Mouse (Mus musculus): ENCODE measurements around the gene BC049715.
"Not testable (repeated sequence)": the region's sequence is repeated elsewhere in the genome, so short reads cannot be mapped to it uniquely, and the experiment has no call there.

BC049715 gene

DNA sequence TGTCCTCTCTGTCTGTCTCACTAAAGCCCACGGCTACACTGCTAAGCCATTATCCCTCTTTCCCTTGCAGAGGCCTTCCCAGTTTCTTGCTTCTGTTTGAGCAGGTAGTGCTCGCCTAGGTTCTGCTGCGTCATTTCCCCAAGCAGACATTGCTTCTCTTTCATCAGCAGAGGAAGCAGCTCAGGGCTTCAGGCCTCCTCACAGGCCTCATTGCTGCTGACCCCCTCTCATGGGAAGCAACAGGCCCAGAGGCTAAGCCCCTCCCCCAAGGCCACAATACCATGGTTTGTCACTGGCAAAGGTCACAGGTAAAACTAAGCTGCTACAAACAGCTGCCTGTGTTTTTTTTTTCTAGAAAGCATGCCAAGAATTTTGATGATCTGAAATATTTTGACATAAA lies 25.3 kb downstream of the BC049715 start:
- DNase-seq = no peak

DNA sequence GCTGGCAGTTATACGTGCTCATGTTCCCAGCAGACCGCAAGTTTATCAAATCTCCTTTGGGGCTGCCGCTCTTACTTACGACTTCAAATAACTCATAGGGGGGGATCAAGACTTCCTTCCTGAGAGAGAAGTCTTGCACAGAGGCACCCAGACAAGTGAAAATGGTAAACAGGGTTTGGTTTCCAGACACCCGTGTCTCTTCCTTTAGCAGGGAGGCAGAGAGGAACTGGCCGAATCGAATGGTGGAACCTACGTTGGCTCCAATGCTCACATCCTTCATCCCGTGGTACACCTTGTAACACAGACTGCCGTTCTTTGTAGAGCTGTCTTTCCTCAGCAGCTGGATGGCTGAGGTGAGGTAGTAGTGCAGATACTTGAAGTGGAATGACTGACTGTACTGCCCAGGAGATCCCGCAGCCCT lies 26.9 kb downstream of the BC049715 start:
- no peak for DNase-seq

DNA sequence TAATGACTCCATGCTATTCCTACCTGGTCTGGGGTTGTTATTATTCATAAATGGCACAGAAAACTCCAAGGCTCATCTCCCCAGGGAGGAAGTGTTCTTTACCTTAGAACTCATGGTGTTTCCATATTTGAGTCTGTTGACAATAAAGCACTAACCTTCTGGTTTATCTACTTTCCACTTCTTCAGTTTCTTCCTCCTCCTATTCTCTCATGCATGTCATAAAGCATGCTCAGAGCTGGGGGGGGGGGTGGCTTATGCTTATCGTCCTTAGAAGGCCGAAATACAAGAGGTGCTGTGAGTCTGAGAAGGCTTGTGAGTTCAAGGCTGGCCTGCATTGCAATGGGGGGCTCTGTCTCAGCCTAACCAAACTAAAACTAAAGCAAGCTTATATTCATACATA lies 27.8 kb downstream of the BC049715 start:
- no peak for DNase-seq

- no peak for DNase-seq
Observed at GRCm38 (mm10) chr6:136856071-136856636, 28.7 kb downstream of the BC049715 start.

DNA sequence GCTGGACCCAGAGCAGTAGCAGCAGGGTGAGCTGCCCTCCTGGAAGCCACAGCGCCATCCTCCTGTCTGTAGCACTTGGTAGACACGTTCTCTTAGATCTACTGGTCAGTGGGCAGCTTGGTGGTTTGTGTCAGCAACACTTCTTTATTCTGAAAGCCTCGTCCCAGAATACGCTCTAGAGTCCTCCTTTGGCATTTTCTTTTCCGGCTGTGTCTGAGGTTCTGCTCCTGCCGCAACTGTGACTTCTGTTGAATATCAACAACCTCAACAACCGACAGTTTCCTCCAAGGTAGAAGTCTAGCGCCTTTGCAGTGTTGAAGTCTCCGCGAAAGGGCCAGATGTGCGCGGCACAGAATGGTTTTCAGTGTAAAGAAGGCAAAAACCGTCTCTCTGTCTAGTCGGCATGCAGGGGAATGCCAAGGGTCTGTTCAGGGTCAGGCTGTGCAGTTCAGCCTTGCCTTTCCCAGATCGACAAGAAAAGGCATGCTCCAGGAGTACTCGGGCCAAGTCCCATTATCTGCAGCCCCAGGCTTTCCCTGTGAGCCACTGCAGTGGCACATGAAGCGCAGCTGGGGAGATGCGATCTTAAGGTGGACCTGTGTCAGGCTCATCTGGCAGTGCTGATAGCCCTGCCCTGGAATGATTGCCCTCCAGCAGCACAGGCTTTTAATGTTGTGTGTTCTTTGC lies 29.9 kb downstream of the BC049715 start, which contains the start of gene Art4:
Art4 (minus strand) TSS at position 548 of the 687 bp plus-strand sequence.
- no peak for DNase-seq

DNA sequence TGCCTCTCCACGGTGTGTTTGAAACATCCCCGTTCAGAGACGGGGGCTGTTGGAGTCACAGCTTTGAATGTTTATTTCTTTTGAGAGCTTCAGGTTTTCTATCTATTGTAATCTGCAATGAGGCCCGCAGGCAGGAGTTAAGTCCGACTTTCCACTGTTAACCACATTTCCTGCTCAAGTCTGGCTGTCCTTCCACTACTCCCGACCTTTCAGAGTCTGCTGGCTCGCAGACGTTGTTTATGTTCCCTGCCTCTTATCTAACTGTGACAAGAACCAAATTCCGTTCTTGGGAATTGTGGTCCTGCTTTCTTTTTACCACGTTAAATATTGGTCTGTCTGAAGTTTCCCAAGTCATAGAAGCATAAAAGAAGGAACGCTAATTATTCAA lies 30.4 kb downstream of the BC049715 start:
- DNase-seq = no peak

DNA sequence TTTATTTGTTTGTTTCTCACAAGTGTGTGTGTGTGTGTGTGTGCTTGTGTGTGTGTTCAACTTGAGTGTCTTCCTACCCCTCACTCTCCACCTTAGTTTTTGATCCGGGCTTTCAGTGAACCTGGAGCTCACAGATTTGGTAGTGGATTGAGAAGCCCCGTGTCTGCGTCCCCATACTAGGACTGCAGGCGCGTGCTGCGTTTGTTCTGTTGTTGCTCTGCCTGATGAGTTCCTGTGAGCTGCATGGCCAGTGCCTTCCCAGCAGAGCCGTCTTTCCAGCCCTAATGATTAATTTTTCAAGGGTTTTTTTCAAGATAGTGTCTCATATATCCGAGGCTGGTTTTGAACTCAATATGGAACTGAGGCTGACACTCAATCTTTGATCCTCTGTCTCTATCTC lies 31.0 kb downstream of the BC049715 start:
- DNase-seq = no peak

GRCm38 (mm10) chr6:136861020-136861419 lies 33.6 kb downstream of the BC049715 start:
- peak; percentile 44 to 76 for DNase-seq

DNA sequence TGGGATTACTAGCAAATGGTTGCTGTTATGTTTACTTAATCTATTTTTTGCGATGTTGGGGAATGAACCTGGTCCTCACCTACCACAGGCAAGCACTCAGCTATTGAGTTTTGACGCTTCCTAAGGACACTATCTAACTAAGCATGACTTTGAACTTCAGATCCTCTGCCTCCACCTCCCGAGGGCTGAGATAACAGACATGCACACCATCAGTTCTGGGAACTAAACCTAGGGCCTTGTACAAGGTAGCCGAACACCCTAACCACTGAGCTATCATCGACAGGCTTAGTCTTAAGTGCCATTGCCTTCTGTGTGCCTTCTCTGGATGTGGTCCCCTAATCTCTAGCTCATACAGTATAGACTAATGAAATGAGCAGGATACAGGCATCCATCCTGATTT lies 37.9 kb downstream of the BC049715 start:
- no peak for DNase-seq

DNA sequence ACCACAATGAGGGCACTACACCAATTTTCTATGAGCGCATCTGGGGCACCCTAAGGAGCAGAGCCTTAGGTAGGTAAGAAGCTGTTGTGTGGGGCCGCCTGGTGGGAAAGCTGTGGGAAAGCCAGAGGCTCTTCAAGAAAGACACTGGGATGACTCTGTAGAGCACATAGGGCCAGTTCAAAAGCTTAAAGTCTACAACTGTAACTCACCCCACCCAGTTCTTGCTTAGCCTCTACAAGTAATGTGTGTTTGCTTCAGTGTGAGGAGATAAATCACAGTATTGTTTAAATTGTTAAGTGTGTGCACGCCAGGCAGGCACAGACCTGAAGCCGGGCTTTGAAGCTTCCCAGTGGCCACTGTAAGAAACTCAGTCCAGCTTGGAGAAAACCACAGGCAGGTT lies 38.7 kb downstream of the BC049715 start:
- DNase-seq = no peak

- no peak for DNase-seq
Observed at GRCm38 (mm10) chr6:136868921-136869320, 41.5 kb downstream of the BC049715 start.

GRCm38 (mm10) chr6:136874599-136874998 lies 47.2 kb downstream of the BC049715 start:
- peak; percentile 43 to 44 for DNase-seq

DNA sequence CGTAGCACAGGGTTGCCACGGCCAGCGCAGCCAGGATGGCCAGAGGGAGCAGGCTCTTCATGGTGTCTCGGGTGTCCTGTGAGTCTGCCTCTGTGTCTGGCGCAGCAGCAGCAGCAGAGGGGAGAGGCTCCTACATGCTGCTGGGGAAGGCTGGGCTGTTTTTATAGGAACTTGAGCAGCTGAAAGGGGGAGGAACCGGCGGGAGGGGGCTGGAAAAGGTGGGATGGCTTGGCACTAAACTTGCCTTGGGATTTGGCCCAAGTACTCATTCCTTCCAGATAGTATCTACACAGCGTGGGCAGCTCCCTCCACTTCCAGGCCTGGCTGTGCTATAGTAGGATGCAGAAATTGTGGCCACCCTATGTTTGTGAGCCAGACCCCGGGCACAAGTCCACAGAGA lies 48.2 kb downstream of the BC049715 start, which contains the start of gene Mgp:
Mgp (minus strand) TSS at position 154 of the 400 bp plus-strand sequence.
- DNase-seq = peak; percentile 22 to 35

DNA sequence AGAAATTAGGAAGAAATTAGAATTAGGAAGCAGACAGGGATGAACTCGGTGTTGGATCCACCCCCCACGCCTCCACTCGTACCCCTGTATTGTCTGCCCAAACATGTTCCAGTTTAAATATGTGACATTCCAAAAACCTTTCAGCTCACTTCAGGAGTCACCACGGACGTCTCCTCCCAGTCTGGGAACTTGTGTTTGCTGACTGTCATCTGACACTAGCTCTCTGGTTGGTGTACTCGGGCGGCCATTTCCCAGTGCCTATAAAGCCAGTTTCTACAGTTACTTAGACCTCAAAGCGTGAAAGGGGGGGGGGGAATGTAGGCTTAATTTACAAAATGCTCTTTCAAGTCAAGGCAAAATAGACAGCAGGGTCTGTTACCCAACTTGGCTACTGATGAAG lies 54.3 kb downstream of the BC049715 start:
- no peak for DNase-seq

GRCm38 (mm10) chr6:136883431-136883915 lies 56.0 kb downstream of the BC049715 start:
- peak in 1 of 2 experiments; percentile 9 for DNase-seq

GRCm38 (mm10) chr6:136883961-136884360 lies 56.5 kb downstream of the BC049715 start:
- no peak for DNase-seq

GRCm38 (mm10) chr6:136884766-136885165 lies 57.3 kb downstream of the BC049715 start:
- DNase-seq = not testable (repeated sequence)

DNA sequence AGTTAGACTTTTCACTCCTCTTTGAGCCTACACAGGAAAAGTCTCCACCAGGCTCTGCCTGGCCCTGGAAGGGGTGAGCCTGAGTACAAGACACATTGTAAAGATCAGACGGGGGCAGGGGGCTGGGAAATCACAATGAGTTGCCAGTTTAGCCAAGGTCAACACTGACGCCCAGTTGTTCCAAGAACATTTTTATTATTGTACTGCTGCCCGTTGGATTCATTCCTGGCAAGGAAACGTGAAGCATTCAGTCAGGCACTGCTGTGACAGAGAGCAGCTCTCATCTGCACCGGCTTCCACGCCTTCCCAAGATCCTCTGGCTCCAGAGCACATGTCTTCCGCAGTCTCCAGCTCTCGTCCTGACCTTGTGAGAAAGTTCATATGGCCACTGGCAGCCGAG lies 60.4 kb downstream of the BC049715 start:
- peak in 1 of 2 experiments; percentile 8 for DNase-seq

GRCm38 (mm10) chr6:136889067-136889466 lies 61.6 kb downstream of the BC049715 start:
- DNase-seq = no peak

GRCm38 (mm10) chr6:136889554-136889953 lies 62.1 kb downstream of the BC049715 start:
- no peak for DNase-seq

All from cerebellum, postnatal 10 days (tissue).